Mouse (Mus musculus) 3T3-L1 (cell line): ENCODE measurements at regions not wholly inside any gene's neighbourhood (a gene's known extent, or its start where the extent isn't known, plus 50 kb on each side); places are given as distances from the start of the nearest gene placed in this dataset.

ENCODE experiments used
- DNase-seq: peaks from one replicate; pipeline ENCODE4 v3.0.0-alpha.2; 2015; ENCODE audit warnings: low read depth, low spot score

- DNase-seq: no peak
These were observed 97.2 kb upstream of the 1500015O10Rik start for GRCm38 (mm10) chr1:43633246-43633645.

GRCm38 (mm10) chr1:43635718-43636117 is 94.7 kb upstream of the 1500015O10Rik start:
- DNase-seq: peak; percentile 50

GRCm38 (mm10) chr1:43637956-43638355 is 92.4 kb upstream of the 1500015O10Rik start:
- no peak for DNase-seq

GRCm38 (mm10) chr1:43672031-43672430 is 58.4 kb upstream of the 1500015O10Rik start:
- DNase-seq: no peak
